Mouse (Mus musculus) embryonic facial prominence, embryonic 11.5 days (tissue): ENCODE measurements at regions not wholly inside any gene's neighbourhood (a gene's known extent, or its start where the extent isn't known, plus 50 kb on each side); places are given as distances from the start of the nearest gene placed in this dataset.

Experiments used
- ATAC-seq: fragments of 200-750 bp; cut with Nextera tagmentation; replicated peaks from 2 replicates; pipeline ENCODE4 v1.8.0; 2017; ENCODE audit warnings: low read depth; ENCODE audit not compliant: insufficient number of reproducible peaks, low FRiP score, low TSS enrichment
- DNase-seq: peaks from one replicate; pipeline ENCODE4 v3.0.0-alpha.2; 2015; ENCODE audit warnings: low spot score
- H3K27ac ChIP-seq: fragments of 300-500 bp; sonication (generic); replicated peaks from 2 replicates; pipeline ENCODE4 v1.5.1; 2014; ENCODE audit warnings: mild to moderate bottlenecking, low read depth, low read length, control low read depth
- H3K27me3 ChIP-seq: fragments of 300-500 bp; sonication (generic); 2 replicates; pipeline ENCODE4 v1.6.1; 2014; ENCODE audit warnings: mild to moderate bottlenecking, low read length, moderate library complexity, mixed read lengths; ENCODE audit not compliant: control insufficient read depth, insufficient read depth
- H3K36me3 ChIP-seq: fragments of 300-500 bp; sonication (generic); replicated peaks from 2 replicates; pipeline ENCODE4 v1.6.1; 2014; ENCODE audit warnings: low read depth, mild to moderate bottlenecking, low read length, moderate library complexity, mixed read lengths; ENCODE audit not compliant: control insufficient read depth, insufficient read depth
- H3K4me1 ChIP-seq: fragments of 300-500 bp; sonication (generic); 2 replicates; pipeline ENCODE4 v1.6.1; 2014; ENCODE audit warnings: low read length, mixed read lengths; ENCODE audit not compliant: control insufficient read depth, insufficient read depth
- H3K4me2 ChIP-seq: fragments of 300-500 bp; sonication (generic); 2 replicates; pipeline ENCODE4 v1.6.1; 2014; ENCODE audit warnings: low read depth, mild to moderate bottlenecking, control low read depth, low read length, moderate library complexity
- H3K4me3 ChIP-seq: fragments of 300-500 bp; sonication (generic); 2 replicates; pipeline ENCODE4 v1.5.1; 2014; ENCODE audit warnings: low read depth, low read length, control low read depth
- H3K9ac ChIP-seq: fragments of 300-500 bp; sonication (generic); replicated peaks from 2 replicates; pipeline ENCODE4 v1.6.1; 2014; ENCODE audit warnings: mild to moderate bottlenecking, control low read depth, low read length
- H3K9me3 ChIP-seq: fragments of 300-500 bp; sonication (generic); replicated peaks from 2 replicates; pipeline ENCODE4 v1.6.1; 2016; ENCODE audit warnings: mild to moderate bottlenecking, low read length, inconsistent platforms, mixed read lengths; ENCODE audit not compliant: control insufficient read depth
- whole genome bisulfite sequencing: fragments of 180-500 bp; shearing (Covaris S2); extraction: QIAGEN DNeasy Blood & Tissue Kit; methylation state at CpG from one replicate; pipeline ENCODE4 v1.1.7; 2014; 5-methylcytosine and 5-hydroxymethylcytosine counted together

DNA sequence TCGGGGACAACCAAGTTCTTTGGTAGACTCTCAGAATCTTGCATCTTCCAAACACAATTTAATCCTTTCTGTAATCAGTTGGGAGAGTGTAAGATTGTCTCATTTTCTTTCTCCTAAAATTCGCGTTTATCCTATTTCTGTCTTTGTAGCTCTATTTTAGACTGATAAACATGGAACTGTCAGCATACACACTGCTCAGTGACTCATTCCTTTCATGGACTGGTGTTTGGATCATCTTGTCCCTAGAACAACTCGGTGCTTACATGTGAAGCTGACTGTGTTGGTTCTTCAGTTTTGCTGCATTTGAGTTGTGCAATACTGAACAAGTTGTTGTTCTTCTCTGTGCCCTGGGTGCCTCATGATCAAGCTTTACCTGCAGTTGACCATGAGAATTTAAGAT, 296.5 kb upstream of the Prmt6 start:
- no peak for ATAC-seq
- no peak overlapping the region for H3K27ac ChIP-seq
- H3K36me3 ChIP-seq, result no peaks in the 10 kb centered on the region
- no peaks in the 10 kb centered on the region for H3K4me1 ChIP-seq
- no peak for DNase-seq
- WGBS, result 87% methylated on average over 4 of the region's 4 CpGs
- no peaks in the 10 kb centered on the region for H3K27me3 ChIP-seq
- no peak overlapping the region for H3K4me2 ChIP-seq
- no peaks in the 10 kb centered on the region for H3K9me3 ChIP-seq
- H3K4me3 ChIP-seq, result no peak overlapping the region
- no peak overlapping the region for H3K9ac ChIP-seq

DNA sequence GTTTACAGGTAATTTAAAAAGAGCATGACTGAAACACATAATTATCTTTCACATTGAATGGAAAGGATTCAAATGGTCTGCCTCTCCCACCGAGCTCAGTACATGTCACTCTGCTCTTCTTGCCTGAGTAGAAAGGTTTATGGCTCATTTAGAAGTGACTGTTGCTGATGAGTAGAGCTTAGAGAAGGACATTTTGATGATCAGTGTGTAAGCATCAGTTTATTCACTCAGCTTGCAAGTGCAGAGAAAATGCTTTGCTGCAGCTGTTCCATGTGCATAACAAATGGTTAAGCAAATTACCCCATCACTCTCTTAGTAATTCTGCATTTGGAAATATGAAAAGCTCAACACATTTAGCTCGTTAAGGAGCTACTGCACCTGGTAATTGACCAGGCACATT, 287.5 kb upstream of the Prmt6 start:
- no peak for ATAC-seq
- H3K36me3 ChIP-seq, result no peaks in the 10 kb centered on the region
- no peak overlapping the region for H3K4me3 ChIP-seq
- no peaks in the 10 kb centered on the region for H3K27me3 ChIP-seq
- no peak for DNase-seq
- WGBS, result 53% methylated on average over 2 of the region's 2 CpGs
- H3K4me2 ChIP-seq, result no peak overlapping the region
- no peaks in the 10 kb centered on the region for H3K9me3 ChIP-seq
- H3K27ac ChIP-seq, result no peak overlapping the region
- no peak overlapping the region for H3K9ac ChIP-seq
- no peaks in the 10 kb centered on the region for H3K4me1 ChIP-seq
